Mouse (Mus musculus) hindbrain, embryonic 15.5 days (tissue): Measurements from ENCODE around the gene Nubpl. TPM values are rescaled to one million over a fixed set of nuclear protein-coding genes. Genes with fewer than 3 reads are reported as not detected.
"Not testable (repeated sequence)": the region's sequence is repeated elsewhere in the genome, so short reads cannot be mapped to it uniquely, and the experiment has no call there.

ENCODE experiments used
- ATAC-seq: fragments of 200-750 bp; cut with Nextera tagmentation; 2 replicates; pipeline ENCODE4 v1.8.0; 2017; ENCODE audit warnings: low read depth, moderate number of reproducible peaks, moderate TSS enrichment; ENCODE audit not compliant: low FRiP score
- H3K27ac ChIP-seq: fragments of 300-500 bp; sonication (generic); replicated peaks from 2 replicates; pipeline ENCODE4 v1.5.1; 2015; ENCODE audit warnings: mild to moderate bottlenecking, inconsistent platforms
- H3K27me3 ChIP-seq: fragments of 300-500 bp; sonication (generic); 2 replicates; pipeline ENCODE4 v1.6.1; 2015; ENCODE audit warnings: control low read depth, inconsistent platforms
- H3K36me3 ChIP-seq: fragments of 300-500 bp; sonication (generic); 2 replicates; pipeline ENCODE4 v1.6.1; 2015; ENCODE audit warnings: control low read depth, inconsistent platforms
- H3K4me1 ChIP-seq: fragments of 300-500 bp; sonication (generic); replicated peaks from 2 replicates; pipeline ENCODE4 v1.6.1; 2015; ENCODE audit warnings: control low read depth, inconsistent platforms
- H3K4me2 ChIP-seq: fragments of 300-500 bp; sonication (generic); 2 replicates; pipeline ENCODE4 v1.6.1; 2015; ENCODE audit warnings: moderate library complexity, mild to moderate bottlenecking, inconsistent platforms
- H3K4me3 ChIP-seq: fragments of 300-500 bp; sonication (generic); 2 replicates; pipeline ENCODE4 v1.5.1; 2015; ENCODE audit warnings: mild to moderate bottlenecking, inconsistent platforms
- H3K9ac ChIP-seq: fragments of 300-500 bp; sonication (generic); 2 replicates; pipeline ENCODE4 v1.6.1; 2015; ENCODE audit warnings: inconsistent platforms
- H3K9me3 ChIP-seq: fragments of 300-500 bp; sonication (generic); 2 replicates; pipeline ENCODE4 v1.6.1; 2016; ENCODE audit warnings: control low read depth, inconsistent platforms
- WGBS: fragments of 180-500 bp; shearing (Covaris S2); methylation state at CpG from one replicate; pipeline ENCODE4 v1.1.7; 2015; 5-methylcytosine and 5-hydroxymethylcytosine counted together
- polyA plus RNA-seq: library from polyadenylated mRNA; unstranded; fragments of >200 nt; fragmentation: Nextera tagmentation; extraction: Ambion mirVana; gene quantifications from 2 replicates; pipeline ENCODE4 v1.2.1, GENCODE M21; 2015

Nubpl gene
- 6.7 and 7.8 TPM in 2 replicates for polyA plus RNA-seq

DNA sequence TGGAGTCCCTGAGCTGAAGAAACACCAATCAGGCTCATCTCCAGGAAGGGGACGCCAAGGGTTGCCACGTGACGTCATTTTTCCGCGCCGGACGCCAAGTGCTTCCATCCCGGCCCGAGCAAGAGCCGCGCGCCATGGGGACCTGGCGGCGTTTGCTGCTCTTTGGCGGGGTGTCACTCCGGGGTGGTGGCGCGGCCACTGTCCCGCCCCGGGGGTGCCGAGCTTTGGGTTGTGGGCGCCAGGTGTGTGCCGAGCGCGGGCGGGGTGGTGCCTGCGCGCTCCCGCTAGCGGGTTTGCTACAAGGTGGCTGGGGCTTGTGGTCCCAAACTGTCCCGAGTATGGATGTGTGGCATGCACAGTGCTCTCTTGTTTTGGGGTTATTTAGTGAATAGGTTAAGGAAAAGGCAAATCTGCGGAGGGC, at the start of gene Nubpl:
TSS of gene Nubpl (plus strand) at position 88 of the 421 bp plus-strand sequence.
- H3K27me3 ChIP-seq, result no peaks in the 10 kb centered on the region
- H3K36me3 ChIP-seq, result no peaks in the 10 kb centered on the region
- peak within 1 kb of the TSS; percentile 99 for H3K4me3 ChIP-seq
- peaks cover 6% of the 10 kb centered on the region; the same call in 1 of the 2 replicates for H3K4me1 ChIP-seq
- H3K4me2 ChIP-seq, result peak within 1 kb of the TSS; percentile 69
- under 1% methylated on average over 32 of the region's 32 CpGs for WGBS
- H3K9ac ChIP-seq, result peak within 1 kb of the TSS; percentile 95
- H3K9me3 ChIP-seq, result no peaks in the 10 kb centered on the region
- ATAC-seq, result peak; percentile 98
- H3K27ac ChIP-seq, result peak within 1 kb of the TSS; percentile 80

DNA sequence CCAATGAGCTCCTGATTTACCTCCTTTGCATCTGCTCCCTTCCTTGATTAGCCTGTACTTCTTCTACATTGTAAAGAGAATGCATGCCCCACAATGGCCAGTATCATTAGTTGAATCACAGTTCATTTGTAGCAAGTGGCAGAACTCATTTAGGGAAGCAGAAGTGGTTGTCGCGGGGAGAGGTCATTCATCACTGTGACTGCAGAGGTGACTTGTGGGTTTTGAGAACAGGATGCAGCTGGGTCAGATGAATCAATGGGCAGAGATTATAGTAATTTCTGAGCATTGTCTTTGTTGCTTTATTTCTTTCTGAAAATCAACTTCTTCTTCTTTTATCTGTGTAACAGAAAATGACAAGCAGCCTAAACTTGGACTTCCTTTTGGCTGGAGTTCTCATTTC, 48.2 kb upstream of the Nubpl start:
- Histone ChIP-seq H3K4me2 (no peak overlapping the region), H3K4me3 (no peak overlapping the region), H3K4me1 (no peaks in the 10 kb centered on the region), H3K27ac (no peak overlapping the region), H3K27me3 (no peaks in the 10 kb centered on the region), H3K36me3 (no peaks in the 10 kb centered on the region), H3K9me3 (no peaks in the 10 kb centered on the region), H3K9ac (no peak overlapping the region)
- no peak for ATAC-seq
- WGBS, result 58% methylated on average over 2 of the region's 2 CpGs

DNA sequence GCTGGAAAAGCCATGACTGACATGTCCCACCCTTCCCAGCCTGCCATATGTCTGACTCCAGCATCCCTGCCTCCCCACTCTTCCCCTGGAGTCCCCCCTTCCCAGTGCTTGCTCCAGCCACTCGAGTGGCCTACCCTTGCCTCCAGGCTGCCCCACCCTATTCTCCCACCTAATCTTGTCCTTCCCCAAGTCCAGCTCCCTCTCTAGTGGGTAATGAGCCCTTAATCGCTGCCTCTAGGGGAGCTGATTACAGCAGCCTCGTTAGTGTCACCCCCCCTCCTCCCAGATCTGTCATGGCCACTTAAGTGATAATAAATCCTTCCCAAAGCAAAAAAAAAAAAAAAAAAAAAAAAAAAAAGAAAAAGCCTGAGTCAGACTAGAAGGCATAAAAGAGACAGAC, 18.2 kb upstream of the Nubpl start:
- not testable (repeated sequence) for H3K27ac ChIP-seq, ATAC-seq, H3K9ac ChIP-seq, H3K9me3 ChIP-seq, H3K27me3 ChIP-seq, H3K36me3 ChIP-seq, H3K4me3 ChIP-seq, H3K4me2 ChIP-seq, H3K4me1 ChIP-seq
- WGBS, result 60% methylated on average over 1 of the region's 3 CpGs

DNA sequence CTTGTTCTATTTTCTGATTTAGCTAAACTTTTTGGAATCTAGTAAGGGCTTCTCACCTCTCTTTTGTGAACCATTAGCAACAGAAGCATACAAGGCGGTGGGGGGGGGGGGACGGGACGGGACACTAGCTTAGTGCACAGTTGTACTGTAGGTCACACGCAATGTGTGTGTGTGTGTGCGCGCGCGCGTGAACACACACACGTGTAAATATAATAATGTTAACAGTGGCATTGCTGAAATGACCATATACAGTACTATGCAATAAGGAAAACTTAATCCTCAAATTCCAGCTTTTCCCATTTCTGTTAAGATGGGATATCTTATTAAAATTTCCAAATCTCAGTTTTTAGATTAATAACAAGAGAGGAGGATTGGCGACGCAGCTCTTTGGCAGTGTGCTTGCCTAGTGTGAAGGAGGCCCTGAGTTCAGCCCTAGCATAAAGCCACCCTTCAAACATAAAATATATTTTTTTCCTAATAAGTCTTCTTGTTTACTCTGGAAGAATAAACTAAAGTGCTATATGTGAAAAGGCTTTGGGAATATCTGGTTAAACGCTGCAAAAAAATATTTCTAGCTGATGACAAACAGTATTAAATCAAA, 388 bp upstream of the Nubpl start:
- ATAC-seq, result peak; percentile 78
- WGBS, result 71% methylated on average over 13 of the region's 13 CpGs
- Histone ChIP-seq H3K36me3 (no peaks in the 10 kb centered on the region), H3K27ac (peak overlapping the region; percentile 80; the same call in 1 of the 2 replicates), H3K4me2 (peak overlapping the region; percentile 69), H3K4me3 (peak overlapping the region; percentile 99), H3K27me3 (no peaks in the 10 kb centered on the region), H3K4me1 (peaks cover 6% of the 10 kb centered on the region; the same call in 1 of the 2 replicates), H3K9ac (peak overlapping the region; percentile 95; the same call in 1 of the 2 replicates), H3K9me3 (no peaks in the 10 kb centered on the region)

DNA sequence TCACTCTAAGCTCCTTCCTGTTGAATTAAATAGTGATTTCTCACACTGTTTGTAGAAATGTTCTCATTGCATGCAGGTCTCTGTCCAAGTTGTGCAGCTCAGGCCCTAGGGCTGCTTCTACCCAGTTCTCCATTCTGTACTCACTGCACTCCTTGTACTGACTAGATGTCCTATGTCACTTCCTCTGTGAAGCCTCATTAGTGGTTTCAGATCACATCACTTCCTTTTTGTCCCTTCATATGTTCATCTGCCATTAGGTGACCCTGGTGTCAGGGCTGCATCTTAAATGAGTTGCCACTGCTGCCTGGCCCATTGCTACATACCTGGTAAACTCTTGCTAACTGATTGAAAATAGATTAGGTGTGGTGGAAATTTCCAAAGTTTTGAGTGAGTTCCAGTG, 22.7 kb downstream of the Nubpl start:
- Histone ChIP-seq H3K27ac (no peak overlapping the region), H3K27me3 (no peaks in the 10 kb centered on the region), H3K9me3 (no peaks in the 10 kb centered on the region), H3K9ac (no peak overlapping the region), H3K4me3 (no peak overlapping the region), H3K4me1 (no peaks in the 10 kb centered on the region), H3K36me3 (no peaks in the 10 kb centered on the region), H3K4me2 (no peak overlapping the region)
- ATAC-seq, result no peak

DNA sequence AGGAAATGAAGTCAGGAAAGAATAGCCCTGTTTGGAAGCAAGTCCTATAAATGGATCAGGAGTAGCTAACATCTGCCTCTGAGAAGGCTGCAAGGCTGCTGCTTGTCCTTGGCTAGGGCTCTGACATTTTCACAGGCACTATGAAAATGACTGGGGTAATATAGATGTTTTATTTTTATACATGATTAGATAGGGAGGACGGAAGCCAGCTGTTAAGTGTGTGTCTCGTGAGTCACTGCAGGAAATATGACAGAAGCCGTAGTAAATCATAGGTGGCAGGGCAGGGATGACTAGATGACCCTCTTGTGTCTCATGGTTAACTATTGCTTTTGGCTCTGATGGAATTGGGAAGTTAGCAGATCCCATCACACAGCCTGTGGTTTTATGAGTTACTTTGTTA, 28.9 kb downstream of the Nubpl start:
- Histone ChIP-seq H3K4me3 (no peak overlapping the region), H3K27me3 (no peaks in the 10 kb centered on the region), H3K9ac (no peak overlapping the region), H3K36me3 (no peaks in the 10 kb centered on the region), H3K4me2 (no peak overlapping the region), H3K4me1 (no peaks in the 10 kb centered on the region), H3K9me3 (no peaks in the 10 kb centered on the region), H3K27ac (no peak overlapping the region)
- ATAC-seq, result no peak
- WGBS, result 66% methylated on average over 3 of the region's 3 CpGs

DNA sequence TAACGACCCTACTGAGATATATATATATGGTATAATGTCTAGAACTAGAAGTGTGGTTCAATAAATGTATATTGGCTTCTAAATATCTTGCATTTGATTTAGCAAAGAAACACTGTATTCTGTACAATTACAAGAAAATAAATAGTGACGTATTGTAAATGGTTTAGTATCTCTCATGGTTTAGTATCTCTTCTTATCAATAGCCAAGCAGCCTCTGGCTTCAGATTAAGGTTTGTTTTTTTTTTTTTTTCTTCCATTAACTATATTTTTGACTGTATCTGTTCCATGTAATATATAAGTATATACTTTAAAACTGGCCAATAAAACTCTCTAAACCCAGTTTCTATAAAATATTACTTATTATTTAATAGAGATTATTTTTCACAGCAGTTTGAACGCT, 31.5 kb downstream of the Nubpl start:
- no peak overlapping the region for H3K4me3 ChIP-seq
- ATAC-seq, result no peak
- H3K27me3 ChIP-seq, result no peaks in the 10 kb centered on the region
- 95% methylated on average over 3 of the region's 3 CpGs for WGBS
- H3K9me3 ChIP-seq, result no peaks in the 10 kb centered on the region
- no peaks in the 10 kb centered on the region for H3K36me3 ChIP-seq
- peaks cover 5% of the 10 kb centered on the region for H3K4me1 ChIP-seq
- H3K4me2 ChIP-seq, result no peak overlapping the region
- H3K27ac ChIP-seq, result no peak overlapping the region
- H3K9ac ChIP-seq, result no peak overlapping the region

DNA sequence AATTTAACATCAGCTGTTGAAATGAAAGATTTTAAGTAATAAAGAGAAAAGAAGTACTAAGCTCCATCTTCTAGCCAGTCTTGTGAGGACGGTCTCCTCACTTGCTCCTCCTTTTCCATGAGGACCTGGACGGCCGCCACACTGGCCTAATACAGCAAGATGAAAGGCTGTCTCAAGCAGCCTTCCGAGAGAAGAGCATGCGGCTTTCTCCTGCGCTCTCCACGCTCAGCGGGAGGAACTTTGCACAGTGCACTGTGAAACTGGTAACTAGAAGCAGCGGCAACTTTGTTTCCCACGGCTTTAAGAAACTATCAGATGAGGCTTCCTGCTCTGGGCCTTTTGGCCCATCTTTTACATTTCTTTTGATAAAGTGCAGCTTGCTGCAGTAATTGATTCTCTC, 34.7 kb downstream of the Nubpl start:
- Histone ChIP-seq H3K36me3 (no peaks in the 10 kb centered on the region), H3K9me3 (no peaks in the 10 kb centered on the region), H3K27ac (no peak overlapping the region), H3K9ac (no peak overlapping the region), H3K4me2 (peak overlapping the region; percentile 25), H3K4me3 (no peak overlapping the region), H3K27me3 (no peaks in the 10 kb centered on the region), H3K4me1 (peaks cover 5% of the 10 kb centered on the region)
- no peak for ATAC-seq
- 5% methylated on average over 10 of the region's 10 CpGs for WGBS

DNA sequence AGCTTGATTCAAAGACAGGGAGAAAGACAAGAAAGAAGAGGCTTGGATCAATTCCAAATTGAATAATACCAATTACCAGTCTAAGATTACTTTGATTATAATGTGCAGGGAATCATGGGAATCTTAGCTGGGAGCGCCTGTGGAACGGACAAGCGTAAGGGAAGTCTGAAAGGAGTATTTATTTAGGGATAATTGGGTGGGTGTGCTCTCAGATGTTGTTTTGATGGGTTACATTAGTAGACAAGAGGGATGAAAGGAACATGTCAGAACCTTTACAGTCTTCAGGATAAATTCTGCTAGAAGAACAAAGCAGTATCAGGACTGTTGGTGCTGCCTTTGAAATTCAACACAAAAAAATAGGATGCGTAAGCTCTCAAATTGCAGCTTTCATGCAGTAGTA, 40.8 kb downstream of the Nubpl start:
- Histone ChIP-seq H3K4me1 (no peaks in the 10 kb centered on the region), H3K27ac (no peak overlapping the region), H3K4me3 (no peak overlapping the region), H3K36me3 (no peaks in the 10 kb centered on the region), H3K27me3 (no peaks in the 10 kb centered on the region), H3K4me2 (no peak overlapping the region), H3K9me3 (no peaks in the 10 kb centered on the region), H3K9ac (no peak overlapping the region)
- no peak for ATAC-seq
- WGBS, result 42% methylated on average over 4 of the region's 4 CpGs

DNA sequence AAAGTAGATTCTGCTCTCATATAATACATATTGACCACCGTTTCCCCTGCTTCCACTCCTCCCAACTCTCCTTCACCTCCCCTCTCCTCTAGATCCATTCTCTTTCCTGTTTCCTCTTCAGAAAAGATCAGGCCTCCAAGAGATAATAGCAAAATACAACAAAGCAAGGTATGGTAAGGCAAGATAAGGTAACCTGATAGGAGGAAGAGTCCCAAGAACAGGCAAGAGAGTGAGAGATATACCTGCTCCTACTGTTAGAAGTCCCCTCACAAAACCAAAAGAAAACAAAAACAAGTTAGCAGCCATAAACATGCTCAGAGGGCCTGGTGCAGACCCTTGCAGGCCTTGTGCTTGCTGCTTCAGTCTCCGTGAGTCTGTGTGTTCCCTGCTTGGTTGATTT, 49.1 kb downstream of the Nubpl start:
- no peaks in the 10 kb centered on the region for H3K4me1 ChIP-seq
- H3K4me3 ChIP-seq, result no peak overlapping the region
- 86% methylated on average over 2 of the region's 2 CpGs for WGBS
- no peak overlapping the region for H3K4me2 ChIP-seq
- H3K36me3 ChIP-seq, result no peaks in the 10 kb centered on the region
- H3K9me3 ChIP-seq, result no peaks in the 10 kb centered on the region
- H3K27ac ChIP-seq, result no peak overlapping the region
- no peaks in the 10 kb centered on the region for H3K27me3 ChIP-seq
- no peak for ATAC-seq
- no peak overlapping the region for H3K9ac ChIP-seq

DNA sequence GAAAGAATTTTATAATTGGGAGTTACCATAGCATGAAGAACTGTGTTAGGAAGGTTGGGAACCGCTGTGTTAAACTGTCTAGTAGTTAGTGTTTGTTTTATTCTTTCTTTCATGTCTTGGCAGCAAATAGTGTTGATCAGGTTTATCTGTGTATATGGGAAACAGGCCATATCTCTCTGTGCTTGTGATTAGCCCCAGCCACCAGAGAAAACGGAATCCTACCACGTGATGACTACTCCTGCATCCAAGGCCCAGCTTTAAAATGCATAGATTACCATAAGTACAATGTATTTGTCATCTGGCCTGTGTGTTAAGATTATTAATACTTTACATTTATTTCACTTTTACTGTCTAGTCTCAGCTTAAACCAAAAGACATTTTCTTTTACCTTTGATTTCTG, 51.9 kb downstream of the Nubpl start:
- Histone ChIP-seq H3K36me3 (no peaks in the 10 kb centered on the region), H3K9ac (no peak overlapping the region), H3K4me2 (no peak overlapping the region), H3K9me3 (no peaks in the 10 kb centered on the region), H3K4me1 (no peaks in the 10 kb centered on the region), H3K27me3 (no peaks in the 10 kb centered on the region), H3K4me3 (no peak overlapping the region), H3K27ac (no peak overlapping the region)
- no peak for ATAC-seq
- WGBS, result 94% methylated on average over 3 of the region's 3 CpGs

DNA sequence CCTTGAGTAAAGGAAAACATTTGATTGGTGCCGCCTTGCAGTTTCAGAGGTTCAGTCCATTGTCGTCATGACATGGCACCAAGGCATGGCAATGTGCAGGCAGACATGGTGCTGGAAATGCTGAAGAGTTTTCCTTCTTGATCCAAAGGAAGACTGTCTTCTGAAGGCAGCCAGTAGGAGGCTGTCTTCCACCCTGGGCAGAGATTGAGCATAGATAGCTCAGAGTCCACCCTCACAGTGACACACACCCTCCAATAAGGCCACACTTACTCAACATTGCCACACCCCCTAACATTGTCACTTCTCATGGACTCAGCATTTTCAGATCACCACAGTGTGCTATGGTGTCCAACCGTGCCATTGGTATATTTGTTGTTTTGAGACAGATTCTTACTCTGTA, 54.5 kb downstream of the Nubpl start:
- WGBS, result 97% methylated on average over 3 of the region's 3 CpGs
- Histone ChIP-seq H3K4me1 (no peaks in the 10 kb centered on the region), H3K4me2 (no peak overlapping the region), H3K4me3 (no peak overlapping the region), H3K27ac (no peak overlapping the region), H3K27me3 (no peaks in the 10 kb centered on the region), H3K36me3 (no peaks in the 10 kb centered on the region), H3K9ac (no peak overlapping the region), H3K9me3 (no peaks in the 10 kb centered on the region)
- ATAC-seq, result no peak

DNA sequence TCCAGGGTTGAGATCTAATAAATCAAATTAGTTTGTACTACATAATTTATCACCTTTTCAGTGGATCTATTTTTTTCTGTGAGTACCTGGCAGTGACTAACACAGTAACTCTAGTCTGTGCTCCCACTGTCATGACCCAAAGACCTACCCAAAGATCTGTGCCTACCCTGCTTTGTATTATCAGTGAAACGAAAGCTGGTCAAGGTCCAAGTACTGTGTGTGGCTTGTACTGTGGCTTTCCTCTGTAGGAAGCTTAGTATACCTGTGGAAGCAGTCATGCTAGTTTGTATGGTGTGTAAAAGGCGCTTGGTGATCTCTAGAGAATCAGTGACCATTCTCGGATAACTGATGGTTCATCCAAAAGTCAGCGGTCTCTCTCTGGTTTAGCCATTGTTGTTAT, 57.4 kb downstream of the Nubpl start:
- H3K9ac ChIP-seq, result no peak overlapping the region
- ATAC-seq, result no peak
- H3K4me3 ChIP-seq, result no peak overlapping the region
- H3K36me3 ChIP-seq, result no peaks in the 10 kb centered on the region
- no peaks in the 10 kb centered on the region for H3K27me3 ChIP-seq
- WGBS, result 94% methylated on average over 4 of the region's 4 CpGs
- no peak overlapping the region for H3K4me2 ChIP-seq
- H3K4me1 ChIP-seq, result no peaks in the 10 kb centered on the region
- H3K9me3 ChIP-seq, result no peaks in the 10 kb centered on the region
- H3K27ac ChIP-seq, result no peak overlapping the region
